Mouse (Mus musculus) C2C12 (cell line): ENCODE results near the gene Bag3.

ENCODE experiments used
- CTCF ChIP-seq: IDR thresholded peaks from one replicate; pipeline ENCODE4 v1.5.1; 2011; ENCODE audit not compliant: control insufficient read depth, insufficient read depth, insufficient read length
- MYOD1 ChIP-seq: IDR thresholded peaks from one replicate; pipeline ENCODE4 v1.6.1; 2011; ENCODE audit warnings: low read depth; ENCODE audit not compliant: control insufficient read depth, insufficient read length
- USF1 ChIP-seq: IDR thresholded peaks from one replicate; pipeline ENCODE4 v1.6.1; 2011; ENCODE audit warnings: low read depth, mild to moderate bottlenecking, control low read depth, moderate library complexity

DNA sequence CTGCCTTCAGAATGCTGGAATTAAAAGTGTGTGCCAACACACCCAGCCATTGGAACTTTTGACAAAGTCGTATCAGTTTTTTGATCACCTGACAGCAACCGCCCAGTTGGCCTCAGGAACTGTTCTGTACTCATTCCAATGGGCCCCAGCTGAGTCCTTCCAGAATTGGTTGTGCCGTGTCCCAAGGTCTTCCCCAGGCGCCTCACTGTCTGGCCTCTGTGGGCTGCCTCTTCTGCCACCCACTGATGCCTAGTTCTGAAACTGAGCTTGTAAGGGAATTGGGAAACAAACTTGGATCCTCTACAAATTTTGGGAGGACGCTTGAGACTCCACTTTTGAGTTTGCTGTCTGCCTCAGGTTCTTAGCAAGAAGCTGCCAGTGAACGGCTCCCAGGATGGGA, 23.6 kb upstream of the Bag3 start:
- TF ChIP-seq MYOD1, result no peak
- no peak for TF ChIP-seq CTCF
- no peak for TF ChIP-seq USF1
